Mouse (Mus musculus) intestine, embryonic 15.5 days (tissue): ENCODE data around the gene Zfp579. TPM values are rescaled to one million over a fixed set of nuclear protein-coding genes. Genes with fewer than 3 reads are reported as not detected.
A peak's percentile ranks its signal among the peaks of the same experiment; 100 is the strongest.

Experiments used
- ATAC-seq: fragments of 200-750 bp; cut with Nextera tagmentation; 2 replicates; pipeline ENCODE4 v1.8.0; 2017; ENCODE audit warnings: moderate TSS enrichment, moderate library complexity
- H3K27ac ChIP-seq: fragments of 300-500 bp; sonication (generic); 2 replicates; pipeline ENCODE4 v1.5.1; 2015; ENCODE audit warnings: mild to moderate bottlenecking, inconsistent platforms
- H3K27me3 ChIP-seq: fragments of 300-500 bp; sonication (generic); replicated peaks from 2 replicates; pipeline ENCODE4 v1.6.1; 2015; ENCODE audit warnings: inconsistent platforms
- H3K36me3 ChIP-seq: fragments of 300-500 bp; sonication (generic); 2 replicates; pipeline ENCODE4 v1.6.1; 2015; ENCODE audit warnings: inconsistent platforms
- H3K4me1 ChIP-seq: fragments of 300-500 bp; sonication (generic); replicated peaks from 2 replicates; pipeline ENCODE4 v1.6.1; 2015; ENCODE audit warnings: inconsistent platforms
- H3K4me2 ChIP-seq: fragments of 300-500 bp; sonication (generic); replicated peaks from 2 replicates; pipeline ENCODE4 v1.6.1; 2015; ENCODE audit warnings: mild to moderate bottlenecking, inconsistent platforms
- H3K4me3 ChIP-seq: fragments of 300-500 bp; sonication (generic); replicated peaks from 2 replicates; pipeline ENCODE4 v1.5.1; 2015; ENCODE audit warnings: inconsistent platforms
- H3K9ac ChIP-seq: fragments of 300-500 bp; sonication (generic); 2 replicates; pipeline ENCODE4 v1.6.1; 2015; ENCODE audit warnings: inconsistent platforms
- H3K9me3 ChIP-seq: fragments of 300-500 bp; sonication (generic); 2 replicates; pipeline ENCODE4 v1.6.1; 2016; ENCODE audit warnings: inconsistent platforms
- WGBS: fragments of 180-500 bp; shearing (Covaris S2); methylation state at CpG from one replicate; pipeline ENCODE4 v1.1.7; 2015; 5-methylcytosine and 5-hydroxymethylcytosine counted together
- polyA plus RNA-seq: library from polyadenylated mRNA; unstranded; fragments of >200 nt; fragmentation: Nextera tagmentation; extraction: Ambion mirVana; gene quantifications from 2 replicates; pipeline ENCODE4 v1.2.1, GENCODE M21; 2015

Gene Zfp579
- 22.2 and 24.6 TPM in 2 replicates for polyA plus RNA-seq

GRCm38 (mm10) chr7:4996003-4996895 lies at the start of gene Zfp579:
Gene Zfp579, minus strand, starts transcription at chr7:4996158.
- H3K4me1 ChIP-seq, result peaks cover 16% of the 10 kb centered on the region
- no peaks in the 10 kb centered on the region for H3K27me3 ChIP-seq
- peak within 1 kb of the TSS; percentile 75 for H3K9ac ChIP-seq
- ATAC-seq, result peak; percentile 92
- peak within 1 kb of the TSS; percentile 45 for H3K27ac ChIP-seq
- H3K36me3 ChIP-seq, result peaks cover 17% of the 10 kb centered on the region; the same call in 1 of the 2 replicates
- 5% methylated on average over 17 of the region's 26 CpGs for WGBS
- H3K4me3 ChIP-seq, result peak within 1 kb of the TSS; percentile 72
- no peaks in the 10 kb centered on the region for H3K9me3 ChIP-seq
- H3K4me2 ChIP-seq, result peak within 1 kb of the TSS; percentile 80

- WGBS, result 73% methylated on average over 2 of the region's 2 CpGs
- no peaks in the 10 kb centered on the region for H3K9me3 ChIP-seq
- no peaks in the 10 kb centered on the region for H3K4me1 ChIP-seq
- no peak overlapping the region for H3K4me2 ChIP-seq
- no peaks in the 10 kb centered on the region for H3K27me3 ChIP-seq
- no peak overlapping the region for H3K27ac ChIP-seq
- no peak for ATAC-seq
- H3K4me3 ChIP-seq, result no peak overlapping the region
- H3K9ac ChIP-seq, result no peak overlapping the region
- no peaks in the 10 kb centered on the region for H3K36me3 ChIP-seq
These were observed 49.0 kb upstream of the Zfp579 start for GRCm38 (mm10) chr7:5044981-5045380.

DNA sequence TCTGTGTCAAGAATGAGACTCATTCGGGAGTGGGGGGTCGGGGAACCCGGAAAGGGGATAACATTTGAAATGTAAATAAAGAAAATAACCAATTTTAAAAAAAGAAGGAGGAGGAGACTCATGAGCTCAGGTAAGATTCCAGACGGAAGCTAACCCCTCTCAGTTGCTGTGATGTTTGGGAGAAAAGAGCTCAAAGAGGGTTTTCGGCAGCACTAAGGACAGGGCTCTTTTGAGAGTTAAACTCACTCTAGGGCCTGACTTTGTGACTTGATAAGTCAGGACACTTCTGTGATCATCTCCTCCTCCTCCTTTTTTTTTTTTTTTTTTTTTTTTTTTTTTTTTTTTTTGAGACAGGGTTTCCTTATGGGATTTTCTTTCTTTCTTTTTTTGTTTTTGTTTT lies 43.0 kb upstream of the Zfp579 start:
- H3K36me3 ChIP-seq, result peaks cover 21% of the 10 kb centered on the region
- 17% methylated on average over 5 of the region's 5 CpGs for WGBS
- H3K9ac ChIP-seq, result 0 out of 2 replicates have a peak overlapping the region, but pooled peaks have one; percentile 84
- ATAC-seq, result no peak
- H3K27me3 ChIP-seq, result no peaks in the 10 kb centered on the region
- H3K4me2 ChIP-seq, result peak overlapping the region; percentile 65
- H3K4me3 ChIP-seq, result peak overlapping the region; percentile 67
- H3K4me1 ChIP-seq, result no peaks in the 10 kb centered on the region
- no peaks in the 10 kb centered on the region for H3K9me3 ChIP-seq
- peak overlapping the region; percentile 98 for H3K27ac ChIP-seq

DNA sequence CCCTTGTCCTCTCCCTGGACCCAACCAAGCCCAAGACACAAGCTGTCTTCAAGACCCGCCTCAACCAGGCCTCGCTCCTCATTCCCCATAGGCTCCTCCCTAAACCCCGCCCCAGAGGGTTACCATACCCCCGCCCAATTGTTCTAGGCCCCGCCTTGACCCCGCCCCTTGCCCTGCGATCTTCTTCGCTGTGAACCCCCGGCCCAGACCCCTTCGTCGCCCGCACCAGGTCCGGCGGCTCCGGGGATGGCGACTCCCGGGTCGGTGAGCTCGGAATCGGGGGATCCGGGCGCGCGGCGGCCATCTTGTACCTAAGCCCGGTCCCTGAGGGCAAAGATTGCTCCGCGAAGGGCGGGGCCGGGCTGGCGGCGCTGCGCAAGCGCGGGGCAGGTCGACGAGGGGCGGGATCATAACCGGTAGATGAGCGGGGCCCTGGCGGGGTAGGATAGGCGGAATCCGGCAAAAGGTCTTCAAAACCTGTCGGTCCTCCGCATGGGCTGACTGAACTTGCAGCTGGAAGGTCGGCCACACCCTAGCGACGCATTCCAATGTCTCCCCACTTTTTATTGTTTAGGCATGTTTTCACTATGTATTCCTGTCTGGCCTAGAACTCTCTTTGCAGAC lies 42.3 kb upstream of the Zfp579 start, which contains the start of gene Zfp784:
TSS of gene Zfp784 (minus strand) at position 338 of the 624 bp plus-strand sequence.
- H3K27me3 ChIP-seq, result no peaks in the 10 kb centered on the region
- peak within 1 kb of the TSS; percentile 84 for H3K9ac ChIP-seq
- H3K27ac ChIP-seq, result peak within 1 kb of the TSS; percentile 98
- peak within 1 kb of the TSS; percentile 67 for H3K4me3 ChIP-seq
- ATAC-seq, result peak; percentile 99
- peak within 1 kb of the TSS; percentile 65 for H3K4me2 ChIP-seq
- under 1% methylated on average over 48 of the region's 48 CpGs for WGBS
- H3K36me3 ChIP-seq, result peaks cover 27% of the 10 kb centered on the region
- H3K9me3 ChIP-seq, result no peaks in the 10 kb centered on the region
- H3K4me1 ChIP-seq, result no peaks in the 10 kb centered on the region

GRCm38 (mm10) chr7:5037467-5037866 lies 41.5 kb upstream of the Zfp579 start:
- Histone ChIP-seq H3K27ac (0 out of 2 replicates have a peak overlapping the region, but pooled peaks have one; percentile 98), H3K4me2 (peak overlapping the region; percentile 65), H3K36me3 (peaks cover 35% of the 10 kb centered on the region), H3K4me1 (no peaks in the 10 kb centered on the region), H3K9ac (no peak overlapping the region), H3K4me3 (peak overlapping the region; percentile 67; the same call in 1 of the 2 replicates), H3K9me3 (no peaks in the 10 kb centered on the region), H3K27me3 (no peaks in the 10 kb centered on the region)
- ATAC-seq, result no peak
- 85% methylated on average over 8 of the region's 8 CpGs for WGBS

DNA sequence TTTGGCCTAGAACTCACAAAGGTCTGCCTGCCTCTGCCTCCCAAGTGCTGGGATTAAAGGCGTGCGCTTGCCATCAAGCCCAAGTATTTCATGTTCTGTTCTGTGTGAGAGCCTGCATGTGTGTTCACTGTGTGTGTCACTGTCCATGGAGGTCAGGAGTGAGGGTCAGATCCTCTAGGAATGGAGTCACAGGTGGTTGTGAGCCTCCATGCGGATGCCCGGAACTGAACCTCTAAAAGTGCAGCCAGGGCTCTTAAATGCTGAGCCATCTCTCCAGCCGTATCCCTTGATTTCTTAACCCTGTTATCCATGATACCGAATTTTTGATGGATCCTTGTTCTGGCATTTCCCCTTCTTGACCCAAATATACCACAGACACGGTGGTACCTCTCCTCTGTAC lies 41.1 kb upstream of the Zfp579 start:
- Histone ChIP-seq H3K4me1 (no peaks in the 10 kb centered on the region), H3K27ac (no peak overlapping the region), H3K27me3 (no peaks in the 10 kb centered on the region), H3K4me3 (no peak overlapping the region), H3K4me2 (no peak overlapping the region), H3K36me3 (peaks cover 39% of the 10 kb centered on the region), H3K9me3 (peaks cover 2% of the 10 kb centered on the region; the same call in 1 of the 2 replicates), H3K9ac (no peak overlapping the region)
- 89% methylated on average over 7 of the region's 7 CpGs for WGBS
- ATAC-seq, result no peak

DNA sequence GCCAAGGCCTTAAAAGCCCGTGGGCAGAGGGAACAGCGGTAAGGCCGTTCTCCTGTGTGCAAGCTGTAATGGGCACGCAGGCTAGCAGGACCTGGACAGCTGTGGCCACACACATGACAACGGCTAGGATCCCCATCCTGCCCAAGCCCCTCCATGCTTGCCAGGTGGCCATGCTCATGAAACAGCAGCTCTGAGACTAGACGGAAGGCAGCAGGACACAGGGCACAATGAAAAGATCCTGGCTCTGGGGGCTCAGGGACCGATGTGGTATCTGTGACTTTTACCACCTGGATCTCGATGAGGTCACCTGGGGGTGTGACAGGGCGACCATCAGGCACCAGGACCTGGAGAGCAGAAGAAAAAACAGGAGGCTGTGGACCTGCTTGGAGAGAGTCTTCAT lies 40.2 kb upstream of the Zfp579 start:
- no peaks in the 10 kb centered on the region for H3K4me1 ChIP-seq
- no peaks in the 10 kb centered on the region for H3K27me3 ChIP-seq
- no peak overlapping the region for H3K27ac ChIP-seq
- no peak for ATAC-seq
- H3K9me3 ChIP-seq, result peaks cover 11% of the 10 kb centered on the region
- H3K36me3 ChIP-seq, result peaks cover 48% of the 10 kb centered on the region
- no peak overlapping the region for H3K9ac ChIP-seq
- 95% methylated on average over 9 of the region's 9 CpGs for WGBS
- H3K4me2 ChIP-seq, result no peak overlapping the region
- H3K4me3 ChIP-seq, result no peak overlapping the region

DNA sequence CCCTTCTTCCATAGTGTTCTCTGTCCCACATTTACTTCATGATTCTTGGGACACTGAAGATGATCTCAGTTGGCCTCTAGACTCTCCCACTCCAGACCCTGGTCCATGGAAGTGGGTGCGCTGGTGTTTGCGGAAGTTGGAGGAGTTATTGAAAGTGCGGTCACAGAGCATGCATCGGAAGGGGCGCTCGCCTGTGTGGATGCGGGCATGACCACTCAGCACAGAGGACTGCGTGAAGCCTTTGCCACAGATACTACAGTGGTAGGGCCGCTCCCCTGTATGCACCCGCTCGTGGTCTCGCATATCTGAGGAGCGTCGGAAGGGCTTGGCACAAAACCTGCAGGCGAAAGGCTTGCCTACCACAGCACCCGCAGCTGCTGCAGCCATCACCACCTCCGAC lies 39.7 kb upstream of the Zfp579 start:
- H3K9ac ChIP-seq, result no peak overlapping the region
- 97% methylated on average over 17 of the region's 17 CpGs for WGBS
- H3K27me3 ChIP-seq, result no peaks in the 10 kb centered on the region
- peaks cover 53% of the 10 kb centered on the region for H3K36me3 ChIP-seq
- no peak overlapping the region for H3K27ac ChIP-seq
- peaks cover 16% of the 10 kb centered on the region for H3K9me3 ChIP-seq
- no peak overlapping the region for H3K4me2 ChIP-seq
- H3K4me3 ChIP-seq, result no peak overlapping the region
- no peaks in the 10 kb centered on the region for H3K4me1 ChIP-seq
- ATAC-seq, result no peak

DNA sequence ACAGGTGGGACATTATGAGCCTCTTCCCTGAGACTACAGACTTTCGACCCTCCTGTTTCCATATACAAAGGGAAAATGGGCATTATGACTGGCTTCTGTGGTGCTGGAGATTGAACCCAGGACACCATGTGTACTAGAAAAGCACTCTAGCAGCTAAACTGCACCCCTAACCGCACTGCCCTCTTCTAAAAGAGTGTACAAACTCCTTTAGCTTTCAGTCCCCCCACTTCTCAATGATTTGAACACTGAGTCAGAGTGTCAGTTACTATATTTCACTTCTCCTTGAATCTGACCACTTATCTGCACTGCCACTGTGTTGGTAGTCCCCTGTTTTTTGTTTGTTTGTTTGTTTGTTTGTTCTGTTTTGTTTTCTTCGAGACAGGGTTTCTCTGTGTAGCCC lies 37.9 kb upstream of the Zfp579 start, which contains the start of gene 4632433K11Rik:
TSS of gene 4632433K11Rik (plus strand) at position 301 of the 400 bp plus-strand sequence.
- Histone ChIP-seq H3K9ac (no peak within 1 kb of the TSS), H3K9me3 (peaks cover 29% of the 10 kb centered on the region), H3K4me3 (no peak within 1 kb of the TSS), H3K27me3 (no peaks in the 10 kb centered on the region), H3K4me1 (no peaks in the 10 kb centered on the region), H3K27ac (no peak within 1 kb of the TSS), H3K4me2 (no peak within 1 kb of the TSS), H3K36me3 (peaks cover 71% of the 10 kb centered on the region)
- 92% methylated on average over 3 of the region's 3 CpGs for WGBS
- no peak for ATAC-seq

DNA sequence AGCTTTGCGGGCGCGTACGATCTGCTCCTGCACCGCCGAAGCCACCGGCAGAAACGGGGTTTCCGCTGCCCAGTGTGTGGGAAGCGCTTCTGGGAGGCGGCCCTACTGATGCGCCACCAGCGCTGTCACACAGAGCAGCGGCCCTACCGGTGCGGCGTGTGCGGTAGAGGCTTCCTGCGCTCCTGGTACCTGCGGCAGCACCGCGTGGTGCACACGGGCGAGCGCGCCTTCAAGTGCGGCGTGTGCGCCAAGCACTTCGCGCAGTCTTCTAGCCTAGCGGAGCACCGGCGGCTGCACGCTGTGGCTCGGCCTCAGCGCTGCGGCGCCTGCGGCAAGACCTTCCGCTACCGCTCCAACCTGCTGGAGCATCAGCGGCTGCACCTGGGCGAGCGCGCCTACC lies 35.5 kb upstream of the Zfp579 start:
- Histone ChIP-seq H3K4me2 (no peak overlapping the region), H3K27me3 (no peaks in the 10 kb centered on the region), H3K27ac (no peak overlapping the region), H3K9me3 (peaks cover 29% of the 10 kb centered on the region), H3K9ac (no peak overlapping the region), H3K36me3 (peaks cover 89% of the 10 kb centered on the region), H3K4me1 (no peaks in the 10 kb centered on the region), H3K4me3 (no peak overlapping the region)
- no peak for ATAC-seq
- WGBS, result 85% methylated on average over 46 of the region's 46 CpGs

- no peak overlapping the region for H3K27ac ChIP-seq
- no peaks in the 10 kb centered on the region for H3K27me3 ChIP-seq
- 85% methylated on average over 63 of the region's 63 CpGs for WGBS
- H3K36me3 ChIP-seq, result peaks cover 82% of the 10 kb centered on the region
- H3K9ac ChIP-seq, result no peak overlapping the region
- peaks cover 29% of the 10 kb centered on the region for H3K9me3 ChIP-seq
- 0 out of 2 replicates have a peak overlapping the region, but pooled peaks have one; percentile 0 for H3K4me3 ChIP-seq
- H3K4me2 ChIP-seq, result no peak overlapping the region
- no peaks in the 10 kb centered on the region for H3K4me1 ChIP-seq
- no peak for ATAC-seq
These were observed 34.8 kb upstream of the Zfp579 start for GRCm38 (mm10) chr7:5030554-5031275.

GRCm38 (mm10) chr7:5029946-5030345 lies 34.0 kb upstream of the Zfp579 start:
- no peak overlapping the region for H3K4me3 ChIP-seq
- no peaks in the 10 kb centered on the region for H3K27me3 ChIP-seq
- no peaks in the 10 kb centered on the region for H3K4me1 ChIP-seq
- WGBS, result 91% methylated on average over 21 of the region's 21 CpGs
- peaks cover 29% of the 10 kb centered on the region for H3K9me3 ChIP-seq
- no peak overlapping the region for H3K9ac ChIP-seq
- H3K36me3 ChIP-seq, result peaks cover 76% of the 10 kb centered on the region
- no peak for ATAC-seq
- H3K4me2 ChIP-seq, result no peak overlapping the region
- no peak overlapping the region for H3K27ac ChIP-seq
